Mouse (Mus musculus): ENCODE measurements at regions not wholly inside any gene's neighbourhood (a gene's known extent, or its start where the extent isn't known, plus 50 kb on each side); places are given as distances from the start of the nearest gene placed in this dataset.

DNA sequence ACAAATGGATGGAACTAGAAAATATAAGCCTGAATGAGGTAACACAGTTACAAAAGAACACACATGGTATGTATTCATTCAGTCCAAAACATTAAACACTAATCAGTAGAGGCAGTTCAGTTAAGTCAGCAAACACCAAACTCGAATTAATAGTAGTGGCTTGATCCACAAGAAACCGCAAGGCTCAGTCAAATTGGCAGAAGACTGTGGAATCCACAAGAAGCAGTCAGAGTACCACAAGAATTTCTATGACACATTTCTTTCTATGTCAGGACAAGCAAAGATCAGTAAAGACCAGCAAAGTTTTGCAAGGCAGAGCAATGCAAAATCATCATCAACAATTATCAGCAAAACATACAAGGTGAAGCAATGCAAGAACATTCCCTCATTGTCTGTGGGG, 1373.9 kb upstream of the Zeb2 start:
- DNase-seq (ENCODE audit: low read depth, low spot score) = no peak

DNA sequence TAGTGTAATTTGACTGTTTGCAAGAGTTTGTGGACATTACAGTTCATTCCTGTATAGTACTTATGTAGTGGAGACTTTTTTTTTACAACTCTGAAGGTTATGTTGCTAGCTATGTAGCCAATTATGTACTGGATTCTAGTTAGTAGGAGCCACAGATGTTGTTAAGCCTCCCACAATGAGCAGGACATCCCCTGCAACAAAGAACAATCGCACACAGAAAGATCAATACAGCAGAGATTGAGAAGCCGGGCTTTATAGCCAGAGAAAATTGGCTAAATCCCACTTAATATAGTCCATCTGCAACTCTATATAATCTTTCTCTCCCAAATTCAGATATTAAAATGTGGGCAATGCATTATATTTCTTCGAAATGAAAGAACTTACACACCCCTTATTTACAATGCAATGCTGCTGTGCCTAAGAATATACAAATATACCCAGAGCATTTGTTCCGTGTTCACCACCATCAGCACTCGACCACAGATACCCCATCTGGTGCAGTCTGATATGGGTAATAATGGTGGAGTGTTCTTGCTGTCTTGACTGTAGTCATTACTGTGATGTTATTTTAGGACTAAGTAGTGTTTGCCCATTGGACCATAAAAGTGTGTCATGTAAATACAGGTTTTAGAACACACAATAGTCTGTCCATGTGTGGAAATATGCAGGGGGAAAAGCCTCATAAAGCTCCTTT, 1351.9 kb upstream of the Zeb2 start:
- no peak for DNase-seq (ENCODE audit: low read depth, low spot score)

DNA sequence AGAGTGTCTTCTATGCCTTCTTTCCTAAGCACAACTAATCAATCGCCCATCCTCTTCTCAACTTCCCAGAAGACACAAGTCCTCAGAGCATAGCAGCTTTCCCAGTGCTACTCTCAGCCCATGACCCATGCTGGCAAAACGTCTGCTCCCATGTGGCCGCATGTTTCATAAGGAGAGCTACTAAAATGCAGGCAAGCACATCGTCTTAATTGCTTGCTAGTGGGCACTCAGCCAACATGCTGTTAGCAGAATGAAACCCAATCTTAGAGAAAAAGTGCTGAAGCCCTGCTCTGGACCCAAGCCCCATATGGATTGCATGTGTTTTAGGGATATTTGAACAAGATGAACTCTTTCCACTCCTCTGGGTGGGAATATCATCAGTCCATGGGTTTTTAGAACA, 1348.2 kb upstream of the Zeb2 start:
- peak; percentile 34 for DNase-seq (ENCODE audit: low read depth, low spot score)

DNA sequence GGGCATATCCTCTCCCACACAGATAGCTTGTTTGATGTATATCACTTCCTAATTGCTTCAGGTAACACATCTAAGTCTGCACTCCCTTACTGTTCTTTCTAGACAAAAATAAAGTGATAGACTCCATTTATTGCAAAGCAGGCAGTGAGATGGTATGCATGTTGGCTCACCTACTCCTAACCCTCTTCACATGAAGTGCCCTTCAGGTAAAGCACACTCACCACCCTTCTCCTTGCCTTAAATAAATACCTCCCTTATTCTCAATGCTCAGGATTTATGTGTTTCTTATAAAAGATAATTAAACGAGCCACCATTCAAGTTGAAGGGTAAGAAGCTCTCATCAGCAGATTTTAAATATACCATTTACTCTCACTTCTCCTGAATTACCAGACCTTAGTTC, 1347.7 kb upstream of the Zeb2 start:
- DNase-seq (ENCODE audit: low read depth, low spot score) = no peak

DNA sequence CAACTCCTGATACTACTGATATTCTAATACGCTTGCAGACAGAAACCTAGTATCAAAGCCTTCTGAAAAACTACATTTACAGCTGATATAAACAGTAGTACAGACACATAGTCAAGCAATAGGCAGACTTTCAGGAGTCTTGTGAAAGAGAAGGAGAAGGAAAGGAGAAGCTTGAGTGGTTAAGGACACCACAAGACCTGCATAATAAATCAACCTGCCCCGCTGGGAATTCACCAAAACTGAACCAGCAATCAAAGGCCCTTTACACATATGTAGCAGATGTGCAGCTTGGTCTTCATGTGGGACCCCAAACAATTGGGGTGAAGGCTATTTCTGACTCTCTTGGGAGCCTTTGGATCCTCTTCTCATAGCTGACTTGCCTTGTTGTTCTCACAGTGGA, 1345.5 kb upstream of the Zeb2 start:
- DNase-seq (ENCODE audit: low read depth, low spot score) = no peak

DNA sequence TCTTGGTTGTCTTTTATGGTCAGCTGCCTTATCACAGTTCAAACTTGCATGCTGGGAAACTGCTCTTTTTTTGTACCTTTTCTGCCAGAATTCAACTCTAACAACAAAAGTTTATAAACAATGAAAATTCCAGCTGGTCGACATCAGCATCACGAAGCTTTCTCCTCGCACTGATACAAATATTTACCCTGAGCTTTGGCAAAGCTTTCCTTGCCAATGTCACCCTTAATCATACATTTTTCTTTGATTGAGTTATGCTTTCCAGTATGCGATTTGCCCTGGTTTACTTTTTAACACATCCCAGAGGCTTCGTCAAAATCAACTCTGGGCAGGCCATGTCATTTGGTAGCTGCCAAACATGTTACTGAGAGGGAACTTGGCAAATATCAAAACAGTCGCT, 1333.5 kb upstream of the Zeb2 start:
- no peak for DNase-seq (ENCODE audit: low read depth, low spot score)

DNA sequence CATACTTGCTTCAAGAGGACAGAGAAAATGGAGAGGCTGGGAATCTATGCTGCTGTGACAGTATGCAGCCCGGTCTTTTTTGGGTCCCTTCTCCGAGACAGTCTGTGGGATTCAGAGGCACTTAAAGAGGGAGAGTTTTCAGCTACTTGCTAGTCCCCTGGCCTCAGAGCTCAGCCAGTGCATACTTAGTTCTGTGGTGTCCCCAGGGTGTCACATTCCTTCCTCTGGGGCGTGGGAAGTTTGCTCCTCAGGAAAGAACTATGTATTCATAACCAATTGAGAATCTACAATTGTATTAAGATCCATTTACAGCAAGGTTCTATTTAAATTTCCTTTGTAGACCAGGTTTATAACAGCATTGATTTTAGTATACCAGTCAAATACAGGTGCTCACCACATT, 1328.1 kb upstream of the Zeb2 start:
- no peak for DNase-seq (ENCODE audit: low read depth, low spot score)

DNA sequence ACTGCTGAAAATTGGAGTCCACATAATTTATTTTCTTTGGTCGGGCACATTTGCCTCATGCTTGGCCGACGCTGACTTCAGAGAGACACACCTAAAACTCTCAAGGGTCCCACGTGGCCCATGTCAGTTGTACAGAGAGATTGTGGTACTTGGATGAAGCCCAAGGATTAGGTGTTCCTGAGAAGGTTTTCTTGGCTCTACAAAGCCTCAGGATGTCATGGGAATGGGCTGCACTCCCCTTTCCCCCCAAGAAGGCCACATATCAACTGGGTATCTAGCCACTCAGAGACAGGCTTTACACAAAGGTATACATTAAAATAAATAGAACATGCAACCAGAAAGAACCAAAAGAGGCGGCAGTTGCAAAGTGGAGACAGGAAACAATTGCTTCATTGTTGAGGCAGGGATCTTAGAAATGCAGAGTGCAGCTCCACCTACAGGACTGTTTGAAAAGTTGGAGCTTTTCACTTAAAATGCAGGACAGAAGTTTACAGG, 1326.5 kb upstream of the Zeb2 start:
- peak; percentile 72 for DNase-seq (ENCODE audit: low read depth, low spot score)

DNA sequence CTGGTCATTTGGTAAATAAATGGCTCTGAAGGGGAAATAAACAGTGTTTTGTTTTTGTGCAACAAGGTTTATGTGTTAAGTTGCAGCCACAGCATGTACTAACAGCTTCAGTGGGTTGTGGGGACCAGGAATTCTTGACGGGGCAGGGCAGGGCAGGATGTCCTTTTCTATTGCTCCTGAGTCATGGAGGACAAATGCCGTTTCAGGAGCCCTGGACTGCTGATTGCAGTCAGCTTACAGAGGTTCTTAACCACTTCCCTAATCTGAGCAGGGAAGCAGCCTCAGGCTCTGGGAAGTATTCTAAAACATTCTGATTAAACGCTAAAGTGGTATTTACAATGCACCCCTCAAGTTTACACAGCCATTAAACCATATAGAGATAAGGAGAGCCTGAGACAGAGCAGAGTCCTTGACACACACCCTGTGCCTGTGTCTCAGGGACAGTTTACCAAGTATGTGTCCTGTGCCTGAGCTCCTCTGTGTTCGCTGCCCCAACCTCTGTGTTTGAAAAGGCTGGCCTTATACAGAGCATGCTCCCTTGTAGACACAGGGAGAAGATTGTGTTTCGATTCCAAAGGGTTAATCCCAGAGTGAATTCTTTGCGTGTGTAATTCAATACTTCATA, 1326.0 kb upstream of the Zeb2 start:
- peak; percentile 50 for DNase-seq (ENCODE audit: low read depth, low spot score)

DNA sequence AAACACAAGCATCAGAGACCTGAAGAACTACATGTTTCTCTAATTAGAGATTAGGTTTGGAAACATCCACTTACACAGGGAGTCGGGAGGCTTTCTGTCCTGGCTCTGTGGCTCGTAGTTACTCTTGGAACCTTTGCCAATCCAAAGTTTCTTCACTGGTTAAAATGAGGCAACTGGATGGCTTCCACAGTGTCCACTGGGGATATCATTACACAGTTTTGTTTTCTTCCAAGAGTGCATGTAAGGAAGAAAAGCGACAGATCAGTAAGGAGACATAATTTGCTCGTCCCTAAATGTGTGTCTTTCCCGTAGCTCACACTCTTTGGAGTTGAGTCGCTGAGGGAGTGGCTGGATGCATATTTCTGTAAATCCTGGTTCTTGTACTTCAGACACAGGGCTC, 1325.4 kb upstream of the Zeb2 start:
- DNase-seq (ENCODE audit: low read depth, low spot score) = peak; percentile 81

DNA sequence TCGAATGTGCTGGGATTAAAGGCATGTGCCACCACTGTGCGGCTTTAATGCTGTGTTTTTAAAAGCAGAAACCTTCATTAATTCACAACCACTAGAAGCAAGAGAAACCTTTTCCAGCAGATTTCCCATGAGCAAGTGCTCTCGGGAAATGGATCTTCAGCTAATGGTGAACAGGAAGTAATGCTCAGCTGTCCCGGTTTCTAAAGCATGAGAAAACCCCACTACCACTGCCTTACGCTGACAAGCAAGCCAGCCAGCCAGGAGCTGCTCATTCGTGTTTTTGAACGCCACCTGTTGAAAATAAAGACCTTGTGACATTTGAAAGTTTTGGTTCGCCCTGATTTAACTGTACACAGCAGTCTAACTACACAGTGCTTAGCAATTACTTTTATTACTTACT, 1324.7 kb upstream of the Zeb2 start:
- peak; percentile 27 for DNase-seq (ENCODE audit: low read depth, low spot score)

DNA sequence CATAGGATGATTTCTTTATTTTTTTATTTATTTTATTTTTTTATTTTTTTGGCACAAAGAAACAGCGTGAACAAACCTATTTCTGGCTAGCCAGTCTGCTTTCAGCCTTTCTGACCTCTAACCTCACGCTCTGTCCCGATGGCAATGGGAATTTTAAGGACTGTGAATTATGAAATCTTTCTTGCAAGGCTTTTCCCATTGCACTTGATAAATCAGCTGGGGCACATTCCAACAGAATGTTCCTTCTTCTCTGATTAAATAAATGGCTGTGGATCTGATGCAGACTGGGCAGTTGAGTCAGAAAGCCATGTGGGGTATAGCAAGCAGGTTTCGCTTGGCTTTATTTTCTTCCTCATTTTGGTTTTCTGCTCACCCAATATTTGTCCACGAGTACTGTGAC, 1324.2 kb upstream of the Zeb2 start:
- DNase-seq (ENCODE audit: low read depth, low spot score) = peak; percentile 31

DNA sequence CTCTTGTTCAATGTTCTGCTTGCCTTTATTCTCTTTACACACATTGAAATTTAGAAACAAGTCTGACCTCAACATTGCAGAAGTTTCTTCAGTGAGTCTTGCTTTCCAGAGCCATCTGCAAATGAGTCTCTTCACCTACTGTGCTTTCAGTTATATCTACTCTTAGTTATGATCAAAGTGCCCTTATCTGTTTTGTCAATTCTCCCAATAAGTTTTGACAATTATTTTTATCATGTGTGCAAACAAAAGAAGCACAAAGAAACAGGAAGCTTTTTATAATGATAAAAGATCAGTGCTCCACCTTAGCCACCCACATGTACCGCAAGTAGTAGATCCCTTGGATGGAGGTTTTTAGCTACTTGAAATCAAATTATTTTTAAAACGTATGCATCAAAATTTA, 1322.8 kb upstream of the Zeb2 start:
- no peak for DNase-seq (ENCODE audit: low read depth, low spot score)

DNA sequence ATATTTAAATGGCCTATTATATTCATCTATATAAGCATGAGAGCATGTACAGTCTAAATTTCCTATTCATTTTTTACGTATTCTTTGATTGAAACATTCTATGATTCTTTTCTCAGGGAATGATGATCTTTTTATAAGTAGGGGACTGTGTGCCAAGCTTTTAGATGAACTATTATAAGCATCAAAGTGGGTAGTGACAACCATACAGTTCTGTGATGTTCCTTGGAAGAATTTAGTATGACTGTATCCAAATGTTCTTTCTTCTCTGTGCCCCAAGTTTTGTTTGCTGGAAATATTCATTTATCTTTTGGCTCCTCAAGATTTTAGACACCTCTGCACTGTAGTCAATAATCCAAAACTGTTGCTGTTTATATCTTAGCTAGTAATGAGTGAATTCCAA, 1301.1 kb upstream of the Zeb2 start:
- DNase-seq (ENCODE audit: low read depth, low spot score) = no peak

DNA sequence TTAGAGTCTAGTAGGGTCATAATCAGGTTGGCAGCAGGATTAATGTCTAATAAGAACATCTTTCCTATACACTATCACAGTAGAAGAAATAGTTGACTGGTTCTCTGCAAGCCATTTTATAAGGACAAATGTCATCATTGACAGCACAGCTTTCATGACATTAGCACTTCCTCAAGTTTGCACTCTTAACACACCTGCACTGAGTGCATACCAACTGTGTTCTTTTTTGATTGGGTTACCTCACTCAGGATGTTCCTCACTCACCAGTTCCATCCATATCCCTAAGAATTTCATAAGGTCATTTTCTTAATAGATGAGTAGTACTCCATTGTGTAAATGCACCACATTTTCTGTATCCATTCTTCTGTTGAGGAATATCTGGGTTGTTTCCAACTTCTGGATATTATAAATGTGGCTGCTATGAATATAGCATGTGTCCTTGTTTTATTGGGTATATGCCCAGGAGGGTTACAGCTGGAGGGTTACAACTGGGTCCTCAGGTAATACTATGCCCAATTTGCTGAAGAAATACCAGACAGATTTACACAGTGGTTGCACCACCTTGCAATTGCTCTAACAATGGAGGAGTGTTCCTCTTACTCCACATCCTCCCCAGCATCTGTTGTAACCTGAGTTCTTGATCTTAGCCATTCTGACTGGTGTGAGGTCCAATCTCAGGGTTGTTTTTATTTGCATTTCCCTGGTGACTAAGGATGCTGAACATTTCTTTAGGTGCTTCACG, 1285.3 kb upstream of the Zeb2 start:
- no peak for DNase-seq (ENCODE audit: low read depth, low spot score)

DNA sequence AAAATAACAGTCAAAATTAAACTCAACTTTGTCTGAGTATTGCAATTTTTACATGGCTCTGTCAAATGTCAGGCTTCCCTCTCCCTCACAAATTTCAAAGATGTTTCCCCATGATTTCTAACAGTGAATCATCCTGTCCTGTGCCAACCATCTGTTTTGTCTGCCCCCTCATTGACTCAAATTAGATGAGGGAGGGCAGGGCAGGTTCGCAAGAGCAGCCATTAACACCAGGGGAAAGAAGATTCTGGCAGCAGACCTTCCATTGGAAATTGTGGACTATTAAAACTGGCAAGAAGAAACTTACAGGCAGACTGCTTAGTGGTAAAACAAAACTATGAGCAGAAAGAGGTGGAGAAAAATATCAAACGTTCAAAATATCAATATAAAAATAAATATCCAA, 1277.0 kb upstream of the Zeb2 start:
- DNase-seq (ENCODE audit: low read depth, low spot score) = no peak

DNA sequence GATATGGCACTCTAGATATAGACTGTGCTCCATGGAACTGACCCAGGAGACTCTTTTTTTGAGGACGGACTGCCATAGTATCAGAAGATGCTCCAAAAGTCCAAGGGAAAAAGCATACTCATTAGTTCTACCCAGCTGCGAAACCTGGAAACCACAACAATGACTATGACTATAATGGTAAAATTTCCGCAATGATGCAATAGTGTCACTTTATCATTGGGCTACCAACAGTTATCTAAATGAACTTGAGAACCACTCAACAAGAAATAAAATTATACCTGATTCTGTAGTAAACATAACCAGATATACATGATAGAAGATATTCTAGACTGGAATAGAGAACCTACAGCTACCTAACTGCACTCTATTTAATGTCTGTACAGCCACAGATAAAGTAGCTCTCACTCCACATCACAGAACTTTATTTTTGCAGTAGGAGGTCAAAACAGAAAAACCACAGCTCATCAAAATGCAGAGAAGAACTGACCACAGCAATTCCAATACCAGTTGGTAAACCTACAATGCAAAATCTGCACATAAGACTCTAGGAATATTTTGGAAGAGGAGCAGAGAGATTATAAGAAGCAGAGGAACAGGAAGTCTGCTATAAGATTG, 1255.8 kb upstream of the Zeb2 start:
- no peak for DNase-seq (ENCODE audit: low read depth, low spot score)

DNA sequence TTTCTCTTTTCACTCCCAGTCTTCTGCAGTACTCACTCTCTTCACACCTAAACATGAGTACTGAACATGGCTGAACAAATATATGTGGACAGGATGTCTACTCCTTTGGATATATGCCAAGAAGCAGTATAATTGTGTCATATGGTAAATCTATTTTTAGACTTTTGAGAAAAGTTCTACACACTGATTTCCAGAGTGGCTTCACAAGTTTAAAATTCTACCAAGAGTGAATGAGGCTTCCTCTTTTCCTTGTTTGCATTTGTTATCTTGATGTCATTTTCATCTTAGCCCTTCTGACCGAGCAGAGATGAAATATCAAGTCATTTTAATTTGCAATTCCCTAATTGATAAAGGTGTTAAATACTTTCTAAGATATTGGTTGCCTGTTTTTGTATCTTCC, 1254.6 kb upstream of the Zeb2 start:
- DNase-seq (ENCODE audit: low read depth, low spot score) = no peak

DNA sequence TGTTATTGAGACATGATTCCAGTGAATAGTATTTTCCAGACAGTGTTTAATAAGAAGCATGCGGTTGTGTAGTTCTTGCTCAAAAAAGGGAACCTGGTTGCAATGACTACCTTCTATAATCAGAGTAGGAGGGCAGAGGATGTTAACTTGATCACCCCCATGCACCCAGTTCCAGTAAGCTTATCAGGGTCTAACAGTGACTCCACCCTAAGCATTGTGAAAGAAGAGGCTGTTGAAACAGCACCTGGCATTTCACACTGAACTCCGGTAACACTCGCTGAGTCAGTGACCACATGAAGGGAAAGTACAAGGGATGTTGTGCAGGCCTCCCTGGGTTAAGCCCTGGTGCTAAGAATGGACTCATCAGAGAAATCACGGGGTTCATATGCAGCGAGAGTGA, 1253.8 kb upstream of the Zeb2 start:
- no peak for DNase-seq (ENCODE audit: low read depth, low spot score)

DNA sequence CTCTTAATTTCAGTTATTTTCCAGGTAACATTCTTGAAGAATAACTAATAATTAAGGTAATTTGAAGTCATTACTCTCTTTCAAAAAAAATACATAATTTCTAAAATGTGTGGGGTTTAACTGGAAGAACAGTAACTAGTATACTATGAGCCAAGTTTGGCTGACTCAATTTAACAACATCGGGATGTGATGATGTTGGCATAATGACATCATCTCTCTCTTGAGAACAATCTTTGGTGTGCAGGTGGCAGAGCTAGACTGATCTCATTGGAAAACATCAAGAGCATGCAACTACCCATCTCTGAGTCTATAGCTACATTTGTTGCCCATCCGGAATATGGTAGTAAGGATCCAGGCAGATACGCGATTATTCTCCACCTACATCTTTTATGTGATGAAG, 1251.7 kb upstream of the Zeb2 start:
- DNase-seq (ENCODE audit: low read depth, low spot score) = no peak

DNA sequence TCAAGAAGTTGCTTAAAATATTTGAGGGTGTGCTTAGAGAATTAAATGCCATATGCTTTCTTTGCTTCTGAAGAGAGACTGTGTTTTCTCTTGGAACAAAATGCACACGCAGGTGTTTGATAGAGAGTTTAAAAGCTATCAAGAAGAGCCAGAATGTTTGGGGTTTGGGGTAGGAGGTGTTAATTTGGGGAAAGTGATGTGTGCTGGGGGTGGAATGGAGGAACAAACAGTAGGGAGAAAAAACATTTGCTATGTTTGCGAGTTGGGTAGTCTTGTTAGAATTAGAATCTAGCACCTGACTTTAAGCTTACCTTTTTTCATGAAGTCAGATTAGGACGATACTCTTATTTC, 1248.9 kb upstream of the Zeb2 start:
- DNase-seq (ENCODE audit: low read depth, low spot score) = no peak

DNA sequence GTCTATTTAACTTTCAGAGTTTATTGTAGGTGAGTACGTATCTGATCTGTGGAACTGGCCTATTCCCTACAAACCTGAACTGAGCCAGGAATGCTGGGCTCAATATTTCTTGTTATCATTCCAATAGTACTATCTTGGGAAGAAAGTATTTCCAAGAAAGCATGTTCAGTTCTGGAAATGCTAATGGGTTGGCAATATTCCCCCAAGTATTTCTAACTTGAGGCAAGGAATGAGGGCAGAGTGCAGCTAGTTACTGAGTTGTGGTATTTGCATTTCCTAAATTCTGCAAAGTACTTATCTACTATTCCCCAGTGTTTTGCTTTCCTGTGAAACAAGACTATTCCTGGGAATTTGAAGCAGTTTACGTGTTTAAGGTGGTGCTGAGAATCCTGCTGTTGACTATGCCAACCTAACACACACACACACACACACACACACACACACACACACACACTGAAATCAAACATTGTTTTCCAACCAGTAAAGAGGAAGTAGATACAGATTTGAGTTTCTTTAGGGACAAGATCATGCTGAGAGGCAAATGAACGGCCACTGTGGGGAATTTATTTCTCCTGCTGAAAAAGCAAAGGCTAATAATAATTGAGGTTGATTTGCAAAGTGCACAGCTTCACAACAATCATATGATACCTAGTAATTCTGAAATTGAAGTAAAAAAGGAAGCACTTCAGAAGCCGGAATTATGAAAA, 1248.4 kb upstream of the Zeb2 start:
- peak; percentile 23 for DNase-seq (ENCODE audit: low read depth, low spot score)
